Mouse (Mus musculus) layer of hippocampus, postnatal 14 days (tissue): ENCODE measurements at regions not wholly inside any gene's neighbourhood (a gene's known extent, or its start where the extent isn't known, plus 50 kb on each side); places are given as distances from the start of the nearest gene placed in this dataset.

Experiments
- DNase-seq, 2 experiments: peaks; one replicate each; pipeline ENCODE4 v3.0.0; 2021 to 2022; ENCODE audit warnings: low spot score in 2 of 2, mixed read lengths in 1 of 2

DNA sequence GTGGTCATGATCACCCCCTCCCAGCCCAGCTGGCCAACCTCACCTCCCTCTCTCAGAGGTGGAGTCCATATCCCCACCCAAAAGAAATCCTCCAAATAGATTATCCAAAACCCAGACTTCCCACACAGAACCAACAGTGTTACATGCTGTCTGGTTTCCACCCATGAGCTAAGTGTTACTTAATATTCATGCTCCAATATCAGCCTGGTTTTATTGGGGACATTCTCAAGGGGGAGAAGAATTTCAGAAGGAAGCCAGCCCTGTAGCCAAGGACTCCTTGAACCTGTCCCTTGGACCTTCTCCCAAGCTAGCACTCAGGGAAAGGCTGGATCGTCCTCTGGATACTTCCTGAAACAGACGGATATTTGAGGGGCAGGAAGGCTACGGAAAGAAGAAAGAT, 268.6 kb downstream of the Tle3 start:
- DNase-seq: no peak

DNA sequence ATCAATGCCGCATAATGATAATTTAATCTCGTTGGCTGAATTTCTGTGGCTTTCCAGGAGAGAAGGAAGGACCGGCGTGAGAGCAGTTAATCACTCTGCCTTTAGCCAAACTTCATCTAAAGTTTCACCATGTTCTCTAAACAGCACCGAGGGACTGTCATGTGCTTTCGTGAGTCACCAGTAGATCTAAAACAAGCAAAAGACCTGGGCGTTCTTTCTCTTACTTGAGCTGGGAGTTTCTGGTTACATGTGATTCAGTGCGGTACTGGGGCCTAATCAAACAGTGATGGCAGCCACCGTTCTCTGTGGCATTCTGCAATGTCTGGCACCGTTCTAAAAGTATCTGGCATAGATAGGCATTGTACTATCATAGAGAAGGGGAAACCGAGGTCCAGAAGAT, 266.7 kb downstream of the Tle3 start:
- no peak for DNase-seq

DNA sequence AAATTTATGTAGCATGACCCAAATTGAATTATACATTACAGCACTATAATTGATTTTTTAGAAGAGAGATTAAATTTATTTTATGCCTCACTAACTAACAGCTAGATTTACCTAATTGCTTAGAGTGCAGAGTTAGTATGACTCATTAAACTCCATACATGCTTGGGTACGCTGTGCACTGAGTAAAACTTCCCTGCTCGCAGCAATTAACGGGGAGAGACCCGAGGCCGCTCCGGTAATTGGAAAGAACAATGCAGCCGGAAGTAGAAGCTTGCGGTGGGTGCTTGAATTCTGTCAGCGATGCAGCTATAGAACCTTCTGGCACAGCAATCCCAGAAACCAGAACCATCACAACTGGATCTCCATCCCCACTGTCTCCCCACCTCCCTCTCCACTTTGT, 261.8 kb downstream of the Tle3 start:
- no peak for DNase-seq

- no peak for DNase-seq
These were observed 260.4 kb downstream of the Tle3 start for GRCm38 (mm10) chr9:61632602-61633001.

- DNase-seq: peak in 1 of 2 experiments; percentile 26
These were observed 258.9 kb downstream of the Tle3 start for GRCm38 (mm10) chr9:61631097-61631496.

DNA sequence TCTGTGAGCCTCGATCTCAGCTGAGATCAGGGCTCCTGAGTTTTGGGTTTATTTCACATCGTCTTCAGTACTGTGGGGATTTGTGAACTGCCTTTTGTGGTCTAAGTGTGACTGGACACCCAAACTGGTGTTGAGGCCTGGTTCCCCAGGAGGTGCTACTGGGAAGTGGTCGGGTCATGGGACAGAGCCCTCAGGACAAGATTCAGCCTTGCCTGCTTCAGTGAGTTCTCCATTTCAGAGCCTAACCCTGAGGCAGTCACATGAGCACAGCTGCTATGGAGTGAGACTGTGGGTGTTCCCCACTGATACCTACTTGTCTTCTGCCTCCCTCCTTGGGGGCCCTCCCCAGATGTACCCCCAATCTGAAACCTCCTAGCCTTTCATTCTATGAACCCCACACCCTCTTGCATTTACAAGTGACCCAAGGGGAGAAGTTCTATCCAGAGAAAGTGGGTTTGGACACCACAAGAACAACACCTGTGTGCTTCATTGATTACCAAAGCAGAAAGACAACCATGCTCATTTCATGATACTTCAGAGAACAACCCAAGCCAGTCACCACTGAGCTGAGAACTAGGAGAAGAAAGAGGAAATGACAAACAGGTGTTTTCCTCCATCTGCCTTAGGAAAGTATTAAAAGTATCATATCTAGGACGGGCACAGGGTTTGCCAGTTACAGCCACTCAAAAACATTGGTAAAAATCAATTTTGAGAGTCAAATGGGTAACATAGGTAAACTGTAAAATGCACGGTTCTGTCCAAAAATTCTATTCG, 255.8 kb downstream of the Tle3 start:
- no peak for DNase-seq

DNA sequence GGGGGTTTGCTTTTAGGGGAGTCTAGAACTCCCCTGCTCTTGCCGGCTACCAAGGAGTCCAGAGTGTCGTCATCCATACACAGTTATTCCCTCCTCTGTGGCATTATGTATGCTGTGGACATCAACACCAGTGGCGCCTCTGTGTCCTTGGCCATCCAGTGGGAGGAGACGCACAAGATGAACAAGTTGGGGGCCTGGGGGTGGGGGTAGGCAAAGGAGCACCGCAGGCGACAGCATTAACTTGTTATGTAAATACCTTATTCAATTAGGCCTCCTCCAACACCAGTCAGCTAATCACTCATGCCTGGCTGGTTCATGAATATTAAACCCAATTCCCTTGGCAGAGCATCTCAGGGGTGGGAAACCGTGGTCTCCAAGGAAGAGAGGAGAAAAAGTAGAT, 250.8 kb downstream of the Tle3 start:
- DNase-seq: peak in 1 of 2 experiments; percentile 58

DNA sequence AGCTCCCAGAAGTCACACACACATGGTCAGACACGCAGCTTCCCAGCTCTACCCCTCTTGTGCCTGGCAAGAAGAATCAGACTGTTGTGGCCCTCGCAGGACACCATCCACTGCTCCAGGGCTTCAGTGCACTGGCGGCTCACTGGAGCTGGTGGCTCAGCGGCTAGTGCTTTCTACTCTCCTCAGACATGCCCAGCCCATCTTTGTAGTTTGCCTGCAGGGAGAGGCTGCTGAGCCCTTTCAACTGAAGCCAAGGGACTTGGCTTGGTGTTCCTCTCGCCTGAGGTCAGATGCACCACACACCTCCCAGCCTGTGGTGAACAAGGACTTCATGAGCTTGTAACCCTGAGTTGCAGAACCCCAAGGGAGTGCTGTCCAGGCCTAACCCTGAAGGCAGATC, 249.8 kb downstream of the Tle3 start:
- DNase-seq: no peak

- no peak for DNase-seq
These were observed 248.6 kb downstream of the Tle3 start for GRCm38 (mm10) chr9:61620786-61621185.

- DNase-seq: no peak
These were observed 247.9 kb downstream of the Tle3 start for GRCm38 (mm10) chr9:61620105-61620504.

- DNase-seq: peak in 1 of 2 experiments; percentile 48
These were observed 246.5 kb downstream of the Tle3 start for GRCm38 (mm10) chr9:61618510-61619249.

GRCm38 (mm10) chr9:61617979-61618378, 245.8 kb downstream of the Tle3 start:
- no peak for DNase-seq

GRCm38 (mm10) chr9:61615556-61615955, 243.4 kb downstream of the Tle3 start:
- no peak for DNase-seq

GRCm38 (mm10) chr9:61607576-61607975, 235.4 kb downstream of the Tle3 start:
- no peak for DNase-seq

DNA sequence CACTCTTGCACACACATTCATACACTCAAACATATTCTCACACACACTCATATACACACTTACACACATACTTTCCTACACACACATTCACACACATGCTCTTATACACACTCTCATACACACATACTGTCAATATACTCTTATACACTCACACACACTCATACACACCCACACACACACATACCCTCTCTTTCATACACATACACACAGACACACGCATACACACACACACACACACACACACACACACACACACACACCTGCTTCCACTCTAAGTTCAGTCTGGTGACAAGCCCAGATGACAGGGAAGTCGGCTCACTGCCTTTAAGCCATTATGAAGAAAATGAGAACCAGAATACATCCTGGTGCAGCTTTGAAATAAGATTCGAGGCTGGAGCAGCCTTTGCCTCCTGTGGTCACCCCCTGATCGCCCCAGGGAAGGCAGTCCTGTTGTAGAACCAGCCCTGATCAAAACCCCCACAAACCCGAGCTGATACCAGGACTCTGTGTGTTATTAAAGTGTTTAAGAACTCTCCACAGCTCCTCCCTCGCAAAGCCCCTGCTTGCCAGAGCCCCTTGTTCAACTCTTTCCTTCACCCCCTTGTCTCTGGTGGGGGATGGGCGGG, 230.3 kb downstream of the Tle3 start:
- DNase-seq: no peak

DNA sequence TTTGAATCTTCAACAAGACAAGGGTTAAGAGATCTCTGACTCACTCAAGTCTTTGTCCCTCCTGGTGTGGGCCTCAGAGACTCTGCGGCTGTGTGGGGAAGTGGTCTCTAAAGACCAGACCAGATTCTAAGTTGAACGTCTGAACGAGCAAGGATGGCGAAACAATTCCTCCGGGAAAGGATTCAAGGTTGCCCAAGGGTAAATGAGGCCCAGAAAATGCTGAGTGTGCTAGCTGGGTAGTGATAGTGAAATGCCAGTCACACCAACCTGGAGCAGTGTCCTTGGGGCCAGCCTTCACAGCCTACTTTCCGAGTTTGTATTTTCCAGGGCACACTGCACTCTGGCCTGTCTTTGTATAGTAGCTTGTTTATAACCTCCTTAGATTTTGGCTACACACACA, 229.7 kb downstream of the Tle3 start:
- no peak for DNase-seq

GRCm38 (mm10) chr9:61597287-61597686, 225.1 kb downstream of the Tle3 start:
- no peak for DNase-seq

DNA sequence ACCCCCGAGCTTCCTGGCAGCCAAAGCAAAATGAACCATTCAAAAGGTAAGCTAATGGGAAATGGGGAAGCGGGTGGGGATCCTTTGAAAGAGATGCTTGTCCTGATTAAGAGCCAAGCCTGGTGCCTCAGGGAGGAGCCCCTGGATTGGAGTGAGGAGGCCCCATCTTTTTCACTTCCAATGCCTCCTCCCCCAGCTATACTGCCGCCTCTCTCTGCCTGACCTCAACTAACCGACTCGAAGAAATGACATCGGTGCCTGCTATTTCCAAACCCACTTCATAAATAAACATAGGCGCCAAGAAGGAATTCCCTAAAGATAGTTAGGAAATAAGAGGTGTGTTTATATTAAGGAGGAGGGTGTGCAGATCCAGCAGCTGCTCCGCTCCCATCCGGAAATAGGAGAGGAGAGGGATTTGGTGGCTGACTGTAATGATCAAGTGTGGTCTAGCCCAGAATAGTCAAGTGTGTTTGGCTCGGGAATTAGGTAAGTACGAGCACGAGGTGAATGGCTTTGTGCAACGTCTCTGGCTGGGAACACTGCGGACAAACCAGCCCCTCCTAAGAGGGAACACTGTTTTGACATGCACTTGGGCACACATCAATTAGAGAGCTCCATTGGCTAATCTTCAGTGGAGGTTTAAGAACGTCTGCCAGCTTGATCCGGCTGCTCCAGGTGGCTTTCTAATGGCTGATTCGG, 224.4 kb downstream of the Tle3 start:
- no peak for DNase-seq

DNA sequence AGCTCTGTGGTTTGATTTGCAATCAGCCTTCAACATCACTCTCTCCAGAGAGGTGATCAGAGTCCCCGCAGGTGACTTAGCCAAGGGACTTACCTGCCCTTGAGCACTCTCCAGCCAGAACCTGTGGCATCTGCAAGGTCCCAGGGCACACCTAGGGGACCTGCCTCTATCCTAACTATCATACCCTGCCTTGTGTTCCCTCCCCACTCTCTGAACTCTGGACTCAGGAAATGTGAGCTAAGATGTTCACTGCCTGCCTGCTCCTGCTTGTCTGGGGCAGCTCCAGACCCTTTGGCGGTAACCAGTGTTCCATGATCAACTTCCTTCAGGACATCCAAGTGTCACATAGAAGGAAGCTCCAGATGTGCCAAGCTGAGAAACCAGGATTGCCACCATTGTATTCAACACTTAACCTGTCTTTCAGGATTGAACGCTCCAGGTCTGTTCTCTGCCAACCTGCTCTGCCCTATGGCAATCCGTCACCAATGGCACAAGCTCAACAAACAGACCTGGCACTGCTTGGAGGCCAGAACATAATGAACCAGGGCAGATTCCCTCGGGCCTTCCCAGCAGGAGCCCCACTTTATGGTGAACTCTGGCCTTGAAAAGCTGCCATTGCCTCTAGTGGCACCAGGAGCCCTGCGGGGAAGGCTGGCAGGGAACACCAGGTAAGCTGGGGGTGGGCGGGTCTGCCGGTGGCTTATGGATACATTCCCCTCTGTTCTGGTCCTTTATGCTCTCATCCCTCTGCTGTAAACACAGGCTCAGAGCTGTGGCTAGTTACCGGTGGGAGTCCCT, 223.2 kb downstream of the Tle3 start:
- no peak for DNase-seq

DNA sequence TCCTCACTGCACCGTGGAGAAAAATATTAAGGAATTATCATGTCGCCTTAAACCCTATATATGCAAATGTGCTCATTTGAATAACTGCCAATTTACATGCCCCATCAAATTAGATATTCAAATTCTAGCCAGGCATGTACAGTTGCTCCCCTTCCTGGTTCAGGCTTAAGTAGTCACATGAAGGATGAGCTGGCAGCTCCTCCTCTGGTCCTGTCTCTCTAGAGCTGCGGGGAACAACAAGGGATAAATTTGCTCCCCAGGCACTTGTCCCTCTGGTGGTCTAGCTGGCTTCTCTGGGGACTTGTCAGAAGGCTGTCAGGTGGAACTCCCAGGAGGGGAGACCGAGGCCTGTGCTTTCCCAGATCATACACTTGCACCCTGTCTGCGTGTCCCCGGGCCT, 221.8 kb downstream of the Tle3 start:
- no peak for DNase-seq
